Mouse (Mus musculus) E14TG2a.4 (cell line): ENCODE results near the gene Ghitm.

Experiments
- CTCF ChIP-seq: conservative IDR thresholded peaks from 2 replicates; pipeline ENCODE4 v1.5.1; 2014; ENCODE audit warnings: low read length
- POU5F1 ChIP-seq: IDR thresholded peaks from 2 replicates; pipeline ENCODE4 v1.6.1; 2014; ENCODE audit warnings: low read length, borderline replicate concordance

- TF ChIP-seq CTCF (no peak), POU5F1 (no peak)
Observed at GRCm38 (mm10) chr14:37113922-37114321, 21.1 kb downstream of the Ghitm start, which contains the start of gene 2610528A11Rik.
